Mouse (Mus musculus) heart, embryonic 10.5 days (tissue): ENCODE data around the gene Necap2. TPM values are rescaled to one million over a fixed set of nuclear protein-coding genes. Genes with fewer than 3 reads are reported as not detected.

Experiments
- DNase-seq: peaks from one replicate; pipeline ENCODE4 v3.0.0-alpha.2; 2017; ENCODE audit warnings: low spot score
- H3K27ac ChIP-seq: fragments of 300-500 bp; sonication (generic); 2 replicates; pipeline ENCODE4 v1.5.1; 2016; ENCODE audit warnings: mild to moderate bottlenecking
- H3K27me3 ChIP-seq: fragments of 300-500 bp; sonication (generic); 2 replicates; pipeline ENCODE4 v1.6.1; 2016; ENCODE audit warnings: mild to moderate bottlenecking; ENCODE audit not compliant: poor library complexity, insufficient read depth, severe bottlenecking
- H3K36me3 ChIP-seq: fragments of 300-500 bp; sonication (generic); 2 replicates; pipeline ENCODE4 v1.6.1; 2016; ENCODE audit warnings: mild to moderate bottlenecking, moderate library complexity
- H3K4me1 ChIP-seq: fragments of 300-500 bp; sonication (generic); 2 replicates; pipeline ENCODE4 v1.6.1; 2016; ENCODE audit warnings: mild to moderate bottlenecking
- H3K4me3 ChIP-seq: fragments of 300-500 bp; sonication (generic); 2 replicates; pipeline ENCODE4 v1.5.1; 2016; ENCODE audit warnings: mild to moderate bottlenecking, moderate library complexity
- H3K9me3 ChIP-seq: fragments of 300-500 bp; sonication (generic); 2 replicates; pipeline ENCODE4 v1.6.1; 2016; ENCODE audit warnings: mild to moderate bottlenecking, moderate library complexity
- WGBS: fragments of 180-500 bp; shearing (Covaris S2); methylation state at CpG from one replicate; pipeline ENCODE4 v1.1.7; 2016; 5-methylcytosine and 5-hydroxymethylcytosine counted together
- polyA plus RNA-seq: library from polyadenylated mRNA; unstranded; fragments of >200 nt; fragmentation: Nextera tagmentation; extraction: Ambion mirVana; gene quantifications from 2 replicates; pipeline ENCODE4 v1.2.1, GENCODE M21; 2016

Necap2 gene
- polyA plus RNA-seq, 1 experiment from 2014 or later, result 53.4 TPM

DNA sequence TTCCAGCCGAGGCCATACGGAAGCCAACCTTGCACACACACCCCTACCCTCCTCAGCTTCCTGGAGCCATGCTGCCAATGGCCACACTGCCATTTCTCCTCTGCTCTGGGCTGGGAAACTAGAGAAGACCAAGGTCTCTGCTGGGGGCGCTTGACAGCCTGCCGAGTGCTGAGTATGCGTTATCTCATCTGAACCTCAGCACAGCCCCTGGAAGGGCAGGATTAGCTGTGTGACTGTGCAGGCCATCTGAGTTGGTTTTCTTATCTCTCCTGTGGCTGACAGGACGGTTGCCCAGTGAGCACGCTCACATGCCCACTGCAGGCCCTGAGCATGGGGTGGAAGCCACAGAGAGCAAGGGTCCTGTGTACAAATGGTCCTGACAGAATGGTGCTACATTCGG, 9.5 kb downstream of the Necap2 start:
- Histone ChIP-seq H3K27me3 (no peaks in the 10 kb centered on the region), H3K9me3 (no peaks in the 10 kb centered on the region), H3K4me3 (0 out of 2 replicates have a peak overlapping the region, but pooled peaks have one; percentile 12), H3K4me1 (peaks cover 31% of the 10 kb centered on the region), H3K36me3 (peaks cover 83% of the 10 kb centered on the region), H3K27ac (peak overlapping the region; percentile 42)
- DNase-seq, result peak; percentile 80
- 50% methylated on average over 8 of the region's 8 CpGs for WGBS

DNA sequence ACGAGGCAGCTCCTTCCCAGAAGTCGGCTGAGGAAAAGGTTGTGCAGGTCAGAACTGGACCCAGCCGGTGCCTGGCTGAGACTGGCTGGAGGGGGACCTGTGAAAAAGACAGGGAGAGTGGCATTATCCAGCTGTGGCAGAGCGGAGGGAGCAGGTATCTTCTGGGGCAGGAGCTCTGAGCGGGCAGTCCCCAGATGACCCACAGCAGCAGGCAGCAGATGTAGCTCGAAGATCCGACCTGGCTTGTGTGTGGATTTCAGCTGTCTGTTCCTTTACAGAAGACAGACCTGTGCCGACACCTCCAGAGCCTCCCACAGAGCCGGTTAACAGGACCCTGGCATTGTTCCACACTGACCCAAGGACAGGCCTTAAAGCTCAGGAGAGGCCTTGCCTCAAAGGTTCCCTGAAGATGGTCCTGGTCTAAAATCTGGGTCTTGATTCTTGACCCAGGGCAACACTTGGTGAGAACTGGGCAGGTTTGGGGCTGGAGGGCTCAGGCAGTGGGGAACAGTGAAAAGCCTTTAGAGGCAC, 10.6 kb downstream of the Necap2 start:
- Histone ChIP-seq H3K4me3 (no peak overlapping the region), H3K4me1 (peaks cover 22% of the 10 kb centered on the region), H3K36me3 (peaks cover 72% of the 10 kb centered on the region), H3K9me3 (no peaks in the 10 kb centered on the region), H3K27me3 (no peaks in the 10 kb centered on the region), H3K27ac (no peak overlapping the region)
- DNase-seq, result peak; percentile 73
- 88% methylated on average over 9 of the region's 9 CpGs for WGBS

DNA sequence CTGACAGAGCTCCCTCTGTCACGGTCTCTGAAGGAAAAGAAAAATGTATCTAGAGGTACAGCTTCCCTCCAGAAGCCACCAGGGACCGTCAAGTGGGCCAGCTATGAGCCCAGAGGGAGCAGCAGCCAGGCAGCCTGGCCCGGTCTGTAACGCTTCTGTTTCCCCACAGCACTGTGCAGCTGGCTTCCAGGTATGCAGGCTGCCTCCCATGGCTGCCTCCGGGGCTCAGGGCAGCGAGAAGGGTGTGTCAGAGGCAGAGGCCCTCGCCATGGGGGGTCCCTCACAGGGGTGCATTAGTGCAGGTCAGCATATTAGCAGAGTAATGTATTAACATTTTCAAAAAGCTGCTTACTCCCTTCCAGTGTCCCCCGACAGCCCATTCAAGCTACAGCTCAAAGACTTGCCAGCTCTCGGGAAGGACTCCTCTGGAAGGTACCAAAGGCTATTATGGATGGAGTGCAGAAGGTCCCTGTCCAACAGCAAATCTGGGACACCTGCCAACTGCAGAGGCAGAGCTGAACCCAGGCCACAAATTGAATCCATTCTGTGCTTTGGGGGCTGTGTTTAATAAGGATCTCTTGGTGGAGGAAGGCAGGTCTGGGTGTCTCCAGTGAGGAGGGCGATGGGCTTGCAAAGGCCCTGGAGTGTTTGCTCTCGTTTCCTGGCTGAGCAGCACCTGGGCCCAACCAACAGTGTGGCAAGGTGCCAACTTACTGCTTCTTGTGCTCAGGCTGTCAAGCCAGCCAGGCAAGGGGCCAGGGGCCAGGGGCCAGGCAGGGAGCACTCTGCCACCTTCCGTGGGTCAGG, 11.2 kb downstream of the Necap2 start:
- Histone ChIP-seq H3K4me3 (no peak overlapping the region), H3K27me3 (no peaks in the 10 kb centered on the region), H3K27ac (no peak overlapping the region), H3K36me3 (peaks cover 66% of the 10 kb centered on the region), H3K4me1 (peaks cover 20% of the 10 kb centered on the region), H3K9me3 (no peaks in the 10 kb centered on the region)
- DNase-seq, result no peak
- WGBS, result 87% methylated on average over 12 of the region's 12 CpGs

DNA sequence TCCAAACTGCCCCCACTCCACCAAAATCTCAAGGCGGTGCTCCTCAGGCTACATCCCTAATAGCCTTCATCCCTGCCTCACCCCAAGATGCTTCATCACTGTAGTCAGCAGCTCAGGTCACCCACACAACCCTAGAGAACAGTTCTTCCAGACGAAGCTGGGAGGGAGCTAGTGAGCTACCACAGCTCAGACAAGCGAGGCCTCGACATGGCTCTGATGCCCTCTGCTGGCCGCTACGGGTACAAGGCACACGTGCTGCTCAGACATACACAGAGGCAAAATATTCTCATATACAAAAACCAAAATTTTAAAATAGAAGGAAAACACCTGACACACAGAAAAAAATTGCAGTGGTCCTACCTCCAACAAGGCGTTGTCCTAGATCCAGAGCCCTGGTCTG, 13.0 kb downstream of the Necap2 start:
- H3K4me1 ChIP-seq, result peaks cover 29% of the 10 kb centered on the region
- no peak overlapping the region for H3K27ac ChIP-seq
- WGBS, result 8% methylated on average over 8 of the region's 8 CpGs

DNA sequence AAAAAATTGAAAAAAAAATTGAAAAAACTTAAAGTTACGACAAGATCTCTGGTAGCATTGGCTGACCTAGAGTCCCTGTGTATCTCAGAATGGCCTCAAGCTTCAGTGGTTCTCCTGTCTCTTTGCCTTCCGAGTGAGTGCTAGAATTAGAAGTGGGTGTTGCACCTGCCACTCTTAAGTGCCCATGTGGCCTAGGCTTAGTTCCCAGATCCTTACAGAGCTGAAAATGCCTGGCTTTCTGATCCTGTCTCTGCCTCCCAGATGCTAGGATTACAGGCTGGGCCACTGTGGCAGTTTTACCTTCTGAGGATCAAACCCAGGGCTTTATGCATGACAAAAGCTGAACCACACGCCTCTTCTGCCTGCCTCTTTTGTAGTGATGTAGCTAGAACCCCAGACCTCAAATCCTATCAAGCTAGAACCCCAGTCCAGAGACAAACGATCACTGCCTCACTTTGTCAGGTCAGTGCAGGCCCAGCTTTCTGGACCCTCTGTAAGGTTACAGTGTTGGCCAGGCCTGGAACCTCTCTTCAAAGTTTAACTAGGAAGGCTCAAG, 14.0 kb downstream of the Necap2 start:
- DNase-seq, result no peak
- no peak overlapping the region for H3K27ac ChIP-seq
- H3K4me1 ChIP-seq, result peaks cover 32% of the 10 kb centered on the region
- H3K9me3 ChIP-seq, result no peaks in the 10 kb centered on the region
- no peaks in the 10 kb centered on the region for H3K27me3 ChIP-seq
- 79% methylated on average over 4 of the region's 4 CpGs for WGBS
- H3K36me3 ChIP-seq, result peaks cover 38% of the 10 kb centered on the region
- H3K4me3 ChIP-seq, result no peak overlapping the region

More for the DNA sequence above, 13.0 kb downstream of the Necap2 start:
- H3K36me3 ChIP-seq, result peaks cover 48% of the 10 kb centered on the region
- no peaks in the 10 kb centered on the region for H3K27me3 ChIP-seq
- peak; percentile 94 for DNase-seq
- H3K9me3 ChIP-seq, result no peaks in the 10 kb centered on the region
- H3K4me3 ChIP-seq, result no peak overlapping the region

DNA sequence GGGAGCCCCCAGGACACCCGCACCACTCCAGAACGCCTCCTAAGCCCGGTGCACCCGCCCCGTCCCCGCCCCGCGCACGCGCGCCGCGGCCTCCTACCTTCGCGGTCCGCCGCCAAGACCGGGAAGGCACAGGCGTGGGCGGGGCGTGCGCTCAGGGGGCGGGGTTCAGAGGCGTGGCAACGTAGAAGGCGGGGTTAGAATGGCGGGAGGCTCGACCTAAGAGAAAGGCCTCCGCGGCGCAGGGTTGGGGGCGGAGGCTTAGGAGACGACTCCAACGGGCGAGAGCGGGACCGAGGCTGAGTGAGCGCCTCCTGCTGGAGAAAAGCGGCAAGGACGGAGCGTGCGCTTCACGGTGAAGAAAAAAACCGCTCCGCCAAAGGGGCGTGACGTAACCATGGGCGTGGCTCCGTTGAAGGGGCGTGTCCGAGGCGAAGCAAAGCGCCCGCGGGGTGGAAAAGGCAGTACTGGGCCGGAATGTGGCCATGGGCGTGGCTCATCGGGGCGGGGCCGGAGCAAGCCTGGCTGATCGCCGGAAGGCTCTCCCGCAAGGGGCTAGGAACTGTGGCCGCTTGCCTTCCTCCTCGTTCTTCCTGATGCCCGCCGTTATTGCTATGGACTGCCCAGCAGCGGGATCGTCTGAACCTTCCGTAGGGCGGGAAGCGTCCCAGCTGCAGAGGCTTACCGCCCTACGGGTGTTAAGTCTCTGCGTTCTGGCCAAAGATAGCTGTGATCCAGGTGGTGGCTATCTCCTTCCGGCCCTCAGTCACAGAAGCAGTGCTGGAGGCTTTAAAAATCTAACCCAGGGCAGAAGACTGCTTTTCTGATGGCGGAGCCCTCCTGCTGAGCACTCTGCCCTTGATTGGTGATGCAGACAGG, 17.5 kb downstream of the Necap2 start, which contains the start of gene Crocc:
Crocc (minus strand) TSS at position 125 of the 876 bp plus-strand sequence.
- Histone ChIP-seq H3K4me3 (peak within 1 kb of the TSS; percentile 77), H3K36me3 (peaks cover 24% of the 10 kb centered on the region), H3K9me3 (no peaks in the 10 kb centered on the region), H3K27me3 (no peaks in the 10 kb centered on the region), H3K27ac (peak within 1 kb of the TSS; percentile 97), H3K4me1 (peaks cover 26% of the 10 kb centered on the region)
- under 1% methylated on average over 77 of the region's 77 CpGs for WGBS
- DNase-seq, result peak; percentile 99

DNA sequence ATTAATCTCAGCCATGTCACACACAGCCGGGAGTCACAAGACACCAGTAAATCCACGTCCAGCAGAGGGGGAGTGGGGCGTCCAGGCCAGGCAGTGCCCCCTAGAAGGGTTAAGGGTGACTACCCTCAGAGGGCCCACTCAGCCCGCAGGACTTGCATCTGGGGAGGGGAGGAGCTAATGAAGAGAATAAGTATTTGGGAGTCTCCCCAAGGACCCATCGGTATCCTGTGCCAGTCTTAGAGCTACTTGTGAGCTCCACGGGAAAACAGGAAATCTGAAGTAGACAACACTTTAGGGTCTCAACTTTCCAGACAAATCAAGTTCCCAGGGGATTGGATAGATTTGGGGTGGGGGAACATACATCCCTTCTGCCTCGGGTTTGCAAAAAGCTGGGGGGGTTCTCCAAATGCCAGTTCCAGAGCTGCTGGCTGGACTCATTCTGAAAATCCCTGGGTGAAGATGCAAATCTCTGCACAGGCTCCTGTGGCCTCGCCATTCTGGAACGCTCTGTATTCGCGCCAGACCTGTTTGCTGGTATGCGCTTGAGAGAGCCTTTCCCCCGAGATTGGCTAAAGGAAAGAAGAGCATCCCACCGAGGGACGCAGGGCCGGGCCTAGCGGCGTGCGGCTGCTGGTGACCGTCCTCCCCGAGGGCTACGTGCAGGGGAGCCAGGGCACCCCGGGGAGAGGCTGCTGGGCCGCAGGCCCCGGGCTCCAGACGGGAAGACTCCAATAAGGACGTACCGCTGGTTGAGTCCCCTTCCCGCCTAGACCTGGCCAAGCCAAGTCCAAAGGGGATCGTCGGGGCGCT, 18.3 kb downstream of the Necap2 start:
- no peak for DNase-seq
- peaks cover 26% of the 10 kb centered on the region for H3K4me1 ChIP-seq
- peaks cover 28% of the 10 kb centered on the region for H3K36me3 ChIP-seq
- no peaks in the 10 kb centered on the region for H3K9me3 ChIP-seq
- H3K4me3 ChIP-seq, result peak overlapping the region; percentile 77
- H3K27ac ChIP-seq, result peak overlapping the region; percentile 97
- no peaks in the 10 kb centered on the region for H3K27me3 ChIP-seq
- 2% methylated on average over 32 of the region's 32 CpGs for WGBS

DNA sequence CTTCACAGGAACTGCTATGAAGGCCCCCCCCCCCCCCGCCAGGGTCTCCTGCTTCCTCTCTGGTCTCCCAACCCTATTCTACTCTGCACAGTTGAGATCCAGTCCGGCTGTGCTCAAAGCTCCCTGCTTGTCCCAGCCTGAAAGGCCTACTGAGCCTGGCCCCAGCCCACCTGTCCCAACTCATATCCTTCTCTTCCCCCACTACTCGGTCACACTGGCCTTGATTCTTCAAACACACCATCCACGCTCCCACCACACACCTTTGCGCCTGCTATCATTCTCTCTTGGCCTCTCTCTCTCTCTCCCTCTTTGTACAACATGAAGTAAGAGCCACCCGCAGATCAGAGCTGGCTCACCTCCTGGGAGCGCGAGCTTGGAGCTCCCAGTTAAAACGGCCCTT, 19.3 kb downstream of the Necap2 start:
- no peaks in the 10 kb centered on the region for H3K9me3 ChIP-seq
- no peak for DNase-seq
- peaks cover 36% of the 10 kb centered on the region for H3K36me3 ChIP-seq
- 0 out of 2 replicates have a peak overlapping the region, but pooled peaks have one; percentile 4 for H3K27ac ChIP-seq
- 79% methylated on average over 9 of the region's 9 CpGs for WGBS
- H3K4me1 ChIP-seq, result peaks cover 31% of the 10 kb centered on the region
- H3K27me3 ChIP-seq, result no peaks in the 10 kb centered on the region
- H3K4me3 ChIP-seq, result no peak overlapping the region

DNA sequence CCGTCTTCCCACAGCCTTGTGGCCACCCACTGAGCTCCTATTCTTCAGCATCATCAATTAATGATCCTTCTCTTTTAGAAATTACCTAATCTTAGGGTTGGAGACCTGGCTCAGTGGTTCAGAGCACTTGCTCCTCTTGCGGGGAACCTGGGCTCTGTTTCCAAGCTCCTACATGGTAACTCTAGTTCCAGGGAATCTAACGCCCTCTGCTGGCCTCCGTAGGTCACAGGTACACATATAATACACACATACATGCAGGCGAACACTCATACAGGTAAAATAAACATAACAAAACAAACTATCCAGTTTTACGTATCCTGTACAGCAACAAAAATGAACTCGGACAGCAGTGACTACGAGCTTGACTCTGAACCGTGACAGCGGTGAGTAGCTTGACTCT, 21.2 kb downstream of the Necap2 start:
- H3K36me3 ChIP-seq, result peaks cover 41% of the 10 kb centered on the region
- 94% methylated on average over 10 of the region's 10 CpGs for WGBS
- no peaks in the 10 kb centered on the region for H3K9me3 ChIP-seq
- DNase-seq, result no peak
- H3K4me1 ChIP-seq, result peaks cover 44% of the 10 kb centered on the region
- no peak overlapping the region for H3K27ac ChIP-seq
- H3K27me3 ChIP-seq, result no peaks in the 10 kb centered on the region
- H3K4me3 ChIP-seq, result no peak overlapping the region

DNA sequence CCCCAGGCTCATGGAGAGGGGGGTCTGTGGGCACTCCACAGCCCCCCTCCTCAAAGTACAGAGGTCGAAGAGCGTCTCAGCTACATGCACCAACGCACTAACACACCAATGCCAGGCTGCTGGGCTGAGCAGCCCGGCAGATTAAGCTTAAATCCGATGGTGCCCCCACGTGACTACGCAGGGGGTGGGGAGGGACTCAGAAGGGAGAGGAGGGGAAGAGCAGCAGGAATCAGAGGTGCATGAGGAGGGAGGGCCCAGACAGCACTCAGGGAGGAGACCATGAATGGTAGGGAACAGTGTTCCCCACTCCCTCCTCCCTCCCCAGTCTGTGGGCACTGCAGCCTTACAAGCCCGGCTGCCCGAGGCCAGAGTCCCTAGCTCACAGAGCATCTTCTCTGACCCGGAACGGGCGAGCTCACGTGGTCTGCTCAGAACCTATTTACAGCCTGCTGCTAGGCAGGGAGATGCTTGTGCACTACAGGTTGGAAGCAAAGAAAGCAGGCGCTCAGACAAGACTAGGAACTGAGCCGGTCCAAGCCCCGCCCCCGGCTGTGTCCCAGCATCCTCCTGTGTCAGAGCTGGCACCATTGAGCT, 24.5 kb downstream of the Necap2 start:
- DNase-seq, result no peak
- Histone ChIP-seq H3K36me3 (peaks cover 52% of the 10 kb centered on the region), H3K4me1 (peaks cover 26% of the 10 kb centered on the region), H3K9me3 (no peaks in the 10 kb centered on the region), H3K27me3 (no peaks in the 10 kb centered on the region), H3K27ac (peak overlapping the region; percentile 87), H3K4me3 (peak overlapping the region; percentile 36)
- 41% methylated on average over 17 of the region's 17 CpGs for WGBS

DNA sequence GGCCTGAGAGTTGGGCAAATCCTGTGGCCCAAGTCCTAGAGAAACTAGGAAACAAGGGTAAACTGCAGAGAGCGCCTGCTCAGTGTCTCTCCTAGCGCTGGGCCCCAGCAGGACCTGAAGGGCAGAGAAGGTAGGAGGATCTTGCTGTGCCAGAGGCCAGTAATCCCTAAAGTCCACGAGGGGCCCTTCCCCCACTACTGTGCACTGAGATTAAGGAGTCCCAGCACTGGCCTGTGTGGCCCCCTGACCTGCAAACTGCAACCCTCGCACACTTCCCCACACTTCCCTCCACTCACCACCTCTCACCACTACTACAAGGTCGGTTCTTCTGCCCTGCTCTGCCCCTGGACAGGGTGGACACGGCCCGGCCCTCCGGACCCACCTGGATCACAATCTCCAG, 25.0 kb downstream of the Necap2 start:
- no peaks in the 10 kb centered on the region for H3K9me3 ChIP-seq
- no peaks in the 10 kb centered on the region for H3K27me3 ChIP-seq
- no peak for DNase-seq
- peaks cover 58% of the 10 kb centered on the region for H3K36me3 ChIP-seq
- peak overlapping the region; percentile 87 for H3K27ac ChIP-seq
- H3K4me1 ChIP-seq, result peaks cover 25% of the 10 kb centered on the region
- WGBS, result 45% methylated on average over 8 of the region's 8 CpGs
- peak overlapping the region; percentile 12; the same call in 1 of the 2 replicates for H3K4me3 ChIP-seq

DNA sequence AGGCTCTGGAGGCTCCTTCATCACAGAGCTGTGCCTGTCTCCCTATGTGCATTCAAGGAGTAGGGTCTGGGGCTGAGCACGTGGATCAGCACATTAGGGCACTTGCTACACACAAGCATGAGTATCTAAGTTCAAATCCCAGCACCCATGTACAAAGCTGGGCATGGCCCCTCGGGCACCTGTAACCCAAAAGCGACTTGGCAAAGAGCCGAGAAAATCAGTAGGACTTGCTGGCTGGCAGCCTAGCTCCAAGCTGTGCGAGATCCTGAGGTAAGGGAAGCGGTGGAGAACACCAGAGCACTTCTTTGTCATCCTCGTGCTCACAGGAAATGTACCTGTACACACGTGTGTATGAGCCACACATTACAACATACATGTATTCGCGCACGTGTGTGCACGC, 25.7 kb downstream of the Necap2 start:
- DNase-seq, result no peak
- whole genome bisulfite sequencing, result 84% methylated on average over 12 of the region's 12 CpGs
- no peak overlapping the region for H3K27ac ChIP-seq
- no peaks in the 10 kb centered on the region for H3K27me3 ChIP-seq
- no peak overlapping the region for H3K4me3 ChIP-seq
- peaks cover 25% of the 10 kb centered on the region for H3K4me1 ChIP-seq
- peaks cover 53% of the 10 kb centered on the region for H3K36me3 ChIP-seq
- H3K9me3 ChIP-seq, result no peaks in the 10 kb centered on the region
